Mouse (Mus musculus): ENCODE data around the gene Nckap5. TPM values are rescaled to one million over a fixed set of nuclear protein-coding genes. Genes with fewer than 3 reads are reported as not detected.
"Not testable (repeated sequence)": the region's sequence is repeated elsewhere in the genome, so short reads cannot be mapped to it uniquely, and the experiment has no call there.

Gene Nckap5
- polyA plus RNA-seq, 1 experiment from 2014 or later: 12.3 TPM

DNA sequence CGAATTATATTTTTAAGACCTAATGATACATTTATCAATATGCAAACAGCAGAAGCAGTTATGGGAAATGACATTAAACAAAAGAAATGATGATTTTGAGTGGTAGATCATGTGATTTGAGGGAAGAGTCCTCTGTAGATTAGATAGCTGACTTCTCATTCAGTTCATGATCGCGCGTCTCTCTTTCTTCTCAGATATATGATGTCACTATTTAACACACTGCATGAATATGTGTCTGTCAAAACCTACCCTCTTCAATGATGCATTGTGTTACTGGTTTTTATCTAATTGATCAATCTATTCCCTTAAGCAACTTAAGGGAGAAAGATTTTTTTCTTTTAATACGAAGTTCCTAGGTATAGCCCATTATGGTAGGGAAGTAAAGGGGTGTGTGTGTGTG lies 787.7 kb downstream of the Nckap5 start:
- no peaks in the 10 kb centered on the region for H3K27me3 ChIP-seq (replicated peaks; ENCODE audit: control insufficient read depth, insufficient read depth, low read length)
- no peak overlapping the region for H3K27ac ChIP-seq (ENCODE audit: low read depth, low read length)
- H3K4me1 ChIP-seq (replicated peaks; ENCODE audit: control insufficient read depth, insufficient read depth, low read length): no peaks in the 10 kb centered on the region
- WGBS: 81% methylated on average over 5 of the region's 5 CpGs
- no peak for TF ChIP-seq CTCF (IDR thresholded peaks at IDR 0.05; ENCODE audit: low read depth)
- no peak overlapping the region for H3K9ac ChIP-seq (ENCODE audit: low read depth, low read length)
- no peak overlapping the region for H3K4me2 ChIP-seq (replicated peaks; ENCODE audit: low read depth)
- ATAC-seq: no peak
- H3K9me3 ChIP-seq (ENCODE audit: control insufficient read depth): no peaks in the 10 kb centered on the region
- H3K36me3 ChIP-seq (ENCODE audit: control insufficient read depth, insufficient read depth): no peaks in the 10 kb centered on the region
- no peak overlapping the region for H3K4me3 ChIP-seq (ENCODE audit: low read depth, low read length)

DNA sequence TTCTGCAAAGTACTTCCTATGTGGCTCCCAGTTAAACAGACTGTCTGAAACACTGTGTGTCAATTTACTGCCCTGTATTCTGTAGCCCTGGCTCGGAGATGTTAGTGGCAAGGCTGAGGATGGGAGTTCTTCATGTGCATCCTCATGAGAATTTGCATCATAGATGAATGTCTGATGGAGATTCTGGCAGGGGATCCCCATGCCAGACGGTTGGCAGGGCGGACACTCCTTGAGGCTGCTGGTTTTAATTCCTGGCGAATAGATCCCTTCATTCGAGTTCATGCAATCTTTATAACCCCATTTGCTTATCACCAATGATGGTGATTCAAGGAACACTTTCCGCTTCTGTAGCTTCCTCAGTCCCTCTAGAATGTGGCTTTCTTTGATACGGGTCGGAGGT lies 803.1 kb downstream of the Nckap5 start:
- H3K9me3 ChIP-seq (ENCODE audit: control insufficient read depth): no peaks in the 10 kb centered on the region
- no peak for TF ChIP-seq CTCF (IDR thresholded peaks at IDR 0.05; ENCODE audit: low read depth)
- no peak overlapping the region for H3K9ac ChIP-seq (ENCODE audit: low read depth, low read length)
- no peak overlapping the region for H3K4me3 ChIP-seq (ENCODE audit: low read depth, low read length)
- peaks cover 16% of the 10 kb centered on the region; the same call in 1 of the 2 replicates for H3K36me3 ChIP-seq (ENCODE audit: control insufficient read depth, insufficient read depth)
- 76% methylated on average over 8 of the region's 8 CpGs for WGBS
- H3K4me2 ChIP-seq (replicated peaks; ENCODE audit: low read depth): no peak overlapping the region
- no peaks in the 10 kb centered on the region for H3K4me1 ChIP-seq (replicated peaks; ENCODE audit: control insufficient read depth, insufficient read depth, low read length)
- ATAC-seq: no peak
- no peak overlapping the region for H3K27ac ChIP-seq (ENCODE audit: low read depth, low read length)
- H3K27me3 ChIP-seq (replicated peaks; ENCODE audit: control insufficient read depth, insufficient read depth, low read length): no peaks in the 10 kb centered on the region

DNA sequence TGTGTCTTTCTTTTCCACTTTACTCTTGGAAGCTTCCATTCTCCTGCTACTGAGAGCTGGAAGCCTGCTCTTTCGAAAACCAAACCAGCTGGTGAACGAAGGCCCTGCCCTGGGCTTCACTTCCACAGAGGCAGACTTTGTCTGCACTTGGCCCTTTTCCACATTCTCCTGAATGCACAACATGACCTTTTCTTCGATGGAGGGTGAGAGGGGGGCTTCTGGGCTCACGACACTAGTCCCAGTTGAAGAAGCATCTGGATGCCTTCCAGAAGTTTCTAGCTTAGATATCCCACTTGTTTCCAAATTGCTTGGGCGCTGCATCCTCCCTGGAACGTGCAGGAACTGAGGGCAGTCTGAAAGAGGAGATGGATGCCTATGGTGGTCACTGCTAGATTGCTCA lies 806.1 kb downstream of the Nckap5 start:
- H3K27me3 ChIP-seq (replicated peaks; ENCODE audit: control insufficient read depth, insufficient read depth, low read length): no peaks in the 10 kb centered on the region
- no peak overlapping the region for H3K9ac ChIP-seq (ENCODE audit: low read depth, low read length)
- H3K4me2 ChIP-seq (replicated peaks; ENCODE audit: low read depth): no peak overlapping the region
- TF ChIP-seq CTCF (IDR thresholded peaks at IDR 0.05; ENCODE audit: low read depth): no peak
- no peaks in the 10 kb centered on the region for H3K4me1 ChIP-seq (replicated peaks; ENCODE audit: control insufficient read depth, insufficient read depth, low read length)
- H3K36me3 ChIP-seq (ENCODE audit: control insufficient read depth, insufficient read depth): peaks cover 16% of the 10 kb centered on the region; the same call in 1 of the 2 replicates
- 70% methylated on average over 6 of the region's 6 CpGs for WGBS
- no peak overlapping the region for H3K4me3 ChIP-seq (ENCODE audit: low read depth, low read length)
- H3K27ac ChIP-seq (ENCODE audit: low read depth, low read length): no peak overlapping the region
- no peaks in the 10 kb centered on the region for H3K9me3 ChIP-seq (ENCODE audit: control insufficient read depth)
- no peak for ATAC-seq

DNA sequence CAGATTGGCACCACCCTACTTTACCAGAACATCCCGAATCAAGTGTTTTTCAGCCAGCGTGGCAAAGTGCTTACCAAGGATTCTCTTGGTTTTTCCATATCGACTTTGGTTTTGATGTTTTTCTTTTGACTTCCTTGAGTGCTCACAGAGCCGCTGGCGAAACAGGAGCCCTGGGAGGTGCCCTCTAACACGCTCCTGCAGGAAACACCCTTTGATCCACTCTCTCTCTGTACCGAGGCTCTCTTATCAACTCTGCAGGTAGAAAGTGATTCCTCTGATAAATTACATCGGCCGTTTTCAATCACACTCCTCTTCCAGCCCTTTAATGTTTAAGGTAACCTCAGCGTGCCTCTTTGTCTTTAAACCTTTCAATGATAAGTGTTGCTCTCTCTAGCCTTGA lies 807.6 kb downstream of the Nckap5 start:
- Histone ChIP-seq H3K4me1 (replicated peaks; ENCODE audit: control insufficient read depth, insufficient read depth, low read length) (no peaks in the 10 kb centered on the region), H3K27me3 (replicated peaks; ENCODE audit: control insufficient read depth, insufficient read depth, low read length) (no peaks in the 10 kb centered on the region), H3K9me3 (ENCODE audit: control insufficient read depth) (no peaks in the 10 kb centered on the region), H3K4me3 (ENCODE audit: low read depth, low read length) (no peak overlapping the region), H3K36me3 (ENCODE audit: control insufficient read depth, insufficient read depth) (peaks cover 16% of the 10 kb centered on the region; the same call in 1 of the 2 replicates), H3K9ac (ENCODE audit: low read depth, low read length) (no peak overlapping the region), H3K4me2 (replicated peaks; ENCODE audit: low read depth) (no peak overlapping the region), H3K27ac (ENCODE audit: low read depth, low read length) (no peak overlapping the region)
- TF ChIP-seq CTCF (IDR thresholded peaks at IDR 0.05; ENCODE audit: low read depth): no peak
- no peak for ATAC-seq
- 28% methylated on average over 10 of the region's 10 CpGs for WGBS

DNA sequence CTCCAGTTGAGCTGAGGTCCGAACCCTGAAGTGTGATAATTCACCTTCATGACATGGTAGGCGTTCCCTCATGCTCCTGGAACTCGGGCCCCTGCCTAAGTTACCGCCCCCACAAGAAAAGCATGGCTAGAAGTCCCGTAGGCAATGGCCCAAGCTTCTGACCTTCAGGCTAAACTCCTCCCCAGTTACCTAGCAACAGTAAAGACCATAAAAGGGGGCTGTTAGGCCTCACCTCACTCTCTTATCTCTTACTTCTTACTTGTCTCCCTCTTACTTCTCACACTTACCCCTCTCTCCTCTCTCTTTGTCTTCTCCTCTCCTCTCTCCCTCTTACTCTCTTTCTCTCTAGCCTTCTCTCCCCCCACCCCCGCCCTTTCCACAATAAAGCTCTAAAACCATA lies 811.9 kb downstream of the Nckap5 start:
- H3K27ac ChIP-seq (ENCODE audit: low read depth, low read length); H3K27me3 ChIP-seq (replicated peaks; ENCODE audit: control insufficient read depth, insufficient read depth, low read length); H3K4me3 ChIP-seq (ENCODE audit: low read depth, low read length); H3K4me1 ChIP-seq (replicated peaks; ENCODE audit: control insufficient read depth, insufficient read depth, low read length); H3K36me3 ChIP-seq (ENCODE audit: control insufficient read depth, insufficient read depth); H3K9ac ChIP-seq (ENCODE audit: low read depth, low read length); H3K4me2 ChIP-seq (replicated peaks; ENCODE audit: low read depth); H3K9me3 ChIP-seq (ENCODE audit: control insufficient read depth); ATAC-seq: not testable (repeated sequence)
- 44% methylated on average over 6 of the region's 6 CpGs for WGBS

DNA sequence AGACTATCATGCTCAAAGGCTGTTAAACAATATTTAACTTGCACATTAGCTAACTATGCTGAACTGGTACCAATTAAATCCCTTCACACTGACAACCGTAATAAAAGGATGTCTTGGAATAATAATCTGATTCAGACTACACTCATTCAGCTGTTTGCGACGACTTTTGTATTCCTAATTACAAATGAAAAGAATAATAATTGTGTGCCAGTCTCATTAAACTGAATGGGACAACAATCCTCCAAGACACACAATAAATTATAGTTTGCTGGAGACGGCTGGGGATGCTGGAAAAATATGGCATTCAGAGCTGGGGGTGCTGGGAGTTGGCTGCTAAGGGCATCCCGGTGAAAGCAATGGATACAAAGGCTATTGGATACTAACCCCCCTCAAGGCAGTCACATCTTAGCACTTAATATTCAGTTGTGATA lies 818.9 kb downstream of the Nckap5 start:
- Histone ChIP-seq H3K4me1 (replicated peaks; ENCODE audit: control insufficient read depth, insufficient read depth, low read length) (no peaks in the 10 kb centered on the region), H3K27me3 (replicated peaks; ENCODE audit: control insufficient read depth, insufficient read depth, low read length) (no peaks in the 10 kb centered on the region), H3K4me2 (replicated peaks; ENCODE audit: low read depth) (no peak overlapping the region), H3K4me3 (ENCODE audit: low read depth, low read length) (no peak overlapping the region), H3K9ac (ENCODE audit: low read depth, low read length) (no peak overlapping the region), H3K36me3 (ENCODE audit: control insufficient read depth, insufficient read depth) (no peaks in the 10 kb centered on the region), H3K27ac (ENCODE audit: low read depth, low read length) (no peak overlapping the region), H3K9me3 (ENCODE audit: control insufficient read depth) (no peaks in the 10 kb centered on the region)
- TF ChIP-seq CTCF (IDR thresholded peaks at IDR 0.05; ENCODE audit: low read depth): no peak
- WGBS: 84% methylated on average over 5 of the region's 5 CpGs
- no peak for ATAC-seq

DNA sequence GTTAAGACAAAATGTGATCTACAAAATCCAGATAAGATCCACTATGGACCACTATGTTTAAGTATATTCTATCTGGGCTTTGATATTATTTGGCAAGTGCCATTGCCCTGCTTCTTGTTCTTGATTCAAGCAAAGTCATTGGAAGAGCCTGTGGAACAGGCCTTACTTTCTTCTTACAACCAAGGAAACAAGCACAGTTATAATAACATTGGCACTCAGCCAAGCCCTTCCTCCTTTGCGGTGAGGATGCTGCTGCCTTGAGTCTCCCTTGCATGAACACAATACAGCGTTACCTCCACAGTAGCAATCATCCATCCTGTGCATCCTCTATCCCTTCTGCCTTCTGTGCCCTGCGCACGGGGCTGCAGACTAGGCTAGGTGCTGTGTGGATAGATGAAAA lies 823.0 kb downstream of the Nckap5 start:
- Histone ChIP-seq H3K4me2 (replicated peaks; ENCODE audit: low read depth) (no peak overlapping the region), H3K36me3 (ENCODE audit: control insufficient read depth, insufficient read depth) (no peaks in the 10 kb centered on the region), H3K9ac (ENCODE audit: low read depth, low read length) (no peak overlapping the region), H3K27ac (ENCODE audit: low read depth, low read length) (no peak overlapping the region), H3K4me1 (replicated peaks; ENCODE audit: control insufficient read depth, insufficient read depth, low read length) (no peaks in the 10 kb centered on the region), H3K9me3 (ENCODE audit: control insufficient read depth) (no peaks in the 10 kb centered on the region), H3K27me3 (replicated peaks; ENCODE audit: control insufficient read depth, insufficient read depth, low read length) (no peaks in the 10 kb centered on the region), H3K4me3 (ENCODE audit: low read depth, low read length) (no peak overlapping the region)
- 66% methylated on average over 4 of the region's 4 CpGs for WGBS
- no peak for ATAC-seq
- TF ChIP-seq CTCF (IDR thresholded peaks at IDR 0.05; ENCODE audit: low read depth): no peak
